Mouse (Mus musculus): ENCODE data around the gene Plekhn1. TPM values are rescaled to one million over a fixed set of nuclear protein-coding genes. Genes with fewer than 3 reads are reported as not detected.

The Plekhn1 gene
- total RNA-seq, 1 experiment from 2014 or later = 15.7 TPM

DNA sequence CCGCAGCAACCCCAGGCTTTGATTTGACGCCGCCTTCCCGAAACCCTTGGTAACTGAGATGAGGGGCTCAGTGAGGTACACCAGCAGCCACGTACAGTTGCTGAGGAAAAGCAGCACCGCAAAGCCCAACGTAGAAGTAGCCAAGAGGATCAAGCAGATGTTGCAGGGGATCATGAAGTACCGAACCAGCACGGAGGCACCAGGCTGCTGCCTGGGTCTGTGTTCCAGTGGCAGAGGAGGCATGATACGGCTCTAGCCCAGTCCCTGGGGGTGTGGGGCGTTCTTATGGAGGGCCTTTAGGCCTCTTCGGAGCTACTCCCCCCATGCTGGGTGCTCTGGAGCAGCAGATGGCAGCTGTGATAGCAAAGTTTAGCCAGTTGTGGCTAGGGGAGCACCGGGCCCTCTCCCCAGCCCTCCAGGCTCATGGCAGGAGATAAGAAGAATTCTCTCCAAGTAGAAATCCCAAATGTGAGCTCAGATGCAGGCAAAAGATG is 49.2 kb downstream of the Plekhn1 start:
- no peak for DNase-seq

DNA sequence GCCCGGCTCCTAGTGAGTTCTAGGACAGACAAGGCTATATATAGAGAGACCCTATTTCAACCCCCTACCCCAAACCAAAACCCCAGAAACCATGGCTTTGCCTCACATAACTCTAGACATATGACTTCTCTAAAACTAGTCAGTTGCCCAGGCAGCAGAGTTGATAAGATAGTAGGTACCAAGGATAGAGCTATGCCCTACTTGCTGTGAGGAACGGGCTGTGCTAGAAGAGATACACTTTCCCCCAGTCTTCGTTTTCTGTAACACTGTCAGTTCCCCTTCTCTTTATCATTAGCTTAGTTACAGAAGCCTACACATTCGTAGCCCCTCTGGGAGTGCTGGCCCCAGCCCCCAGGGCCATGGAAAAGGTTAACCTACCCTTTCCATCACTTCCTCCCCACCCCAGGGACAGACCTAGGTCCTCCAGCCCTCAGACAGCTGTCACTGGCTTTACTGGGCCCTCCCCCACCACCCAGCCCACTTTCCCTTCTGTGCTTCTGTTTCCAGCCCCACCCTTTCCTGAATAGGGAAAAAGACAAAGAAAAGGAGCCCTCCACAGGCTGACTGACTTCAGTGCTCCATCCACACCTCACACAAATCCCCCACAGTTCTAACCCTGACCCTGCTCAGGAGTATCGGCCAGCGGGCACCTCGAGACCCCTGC is 50.2 kb downstream of the Plekhn1 start:
- DNase-seq = no peak

GRCm38 (mm10) chr4:156183747-156184146 is 50.9 kb downstream of the Plekhn1 start:
- no peak for DNase-seq

DNA sequence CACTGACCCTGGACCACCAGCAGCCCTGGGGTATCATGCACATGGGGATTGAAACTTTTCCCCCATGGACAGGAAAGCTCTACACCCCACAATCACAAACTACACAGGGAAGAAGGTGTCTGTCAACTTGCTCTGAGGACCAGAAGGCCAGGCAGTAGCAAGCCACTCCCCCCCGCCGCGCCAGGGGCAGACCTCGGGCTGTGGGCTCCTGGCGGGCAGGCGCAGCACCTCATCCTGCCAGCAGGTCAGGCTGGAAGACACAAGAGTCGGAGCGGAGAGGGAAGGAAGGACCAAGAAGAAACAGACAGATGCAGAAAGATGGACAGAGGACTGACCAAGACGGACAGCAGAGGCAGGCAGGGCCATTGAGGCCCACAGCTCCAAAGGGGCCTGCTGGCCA is 57.0 kb downstream of the Plekhn1 start:
- DNase-seq = no peak

DNA sequence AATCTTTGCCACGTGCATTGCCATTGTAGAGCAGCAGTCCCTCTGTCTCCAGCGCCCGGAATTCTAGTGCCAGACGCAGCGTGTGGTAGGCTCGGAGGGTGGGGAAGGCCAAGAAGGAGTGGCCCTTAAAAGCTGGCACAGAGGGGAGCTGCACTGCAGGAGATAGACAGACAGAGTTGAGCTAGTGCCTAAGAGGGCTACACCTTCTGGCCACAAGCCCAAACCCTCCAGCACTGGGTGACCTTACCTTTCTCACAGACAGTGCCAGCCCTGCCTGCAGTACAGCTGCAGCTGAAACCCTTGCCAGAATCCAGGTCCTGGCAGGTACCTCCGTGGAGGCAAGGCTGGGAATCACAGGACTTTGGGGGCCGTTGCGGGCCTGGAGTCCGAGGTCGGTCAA is 62.8 kb downstream of the Plekhn1 start:
- no peak for DNase-seq

Small RNA genes lying within 50 kb of the gene (microRNA-seq; reads per million reads assigned to microRNA genes)
- gene Mir7658 = 1.3 to 2.7 reads per million in 2 experiments

Other genes starting within 250 kb of the Plekhn1 start
- gene B3galt6, start 242.2 kb downstream of the Plekhn1 start, total RNA-seq (2021) = 5.8 and 6.5 TPM in 2 replicates
- 209 and 225 TPM in 2 replicates for gene Sdf4, start 242.0 kb downstream of the Plekhn1 start, total RNA-seq (2021)
- 0.56 and 3.4 TPM in 2 replicates for gene Tnfrsf4, start 221.0 kb downstream of the Plekhn1 start, total RNA-seq (2021)
- gene Tnfrsf18, start 208.7 kb downstream of the Plekhn1 start, total RNA-seq (2021) = 2.4 TPM in 1 of 2 replicates, not detected in the other
- 0.70 TPM in 1 of 2 replicates, not detected in the other for gene Ttll10, start 175.4 kb downstream of the Plekhn1 start, total RNA-seq (2021)
- gene 9430015G10Rik, start 124.9 kb downstream of the Plekhn1 start, total RNA-seq (2021) = 10.4 and 12.7 TPM in 2 replicates
- gene Rnf223, start 104.3 kb downstream of the Plekhn1 start, total RNA-seq (2021) = not detected in 2 replicates
- 59.4 and 60.9 TPM in 2 replicates for gene Agrn, start 37.4 kb downstream of the Plekhn1 start, total RNA-seq (2021)
- gene Isg15, start 34.0 kb downstream of the Plekhn1 start, total RNA-seq (2021) = 3.3 and 4.6 TPM in 2 replicates
- gene AW011738, start 31.6 kb downstream of the Plekhn1 start, total RNA-seq (2021) = 3.9 and 4.7 TPM in 2 replicates
- gene Perm1, start 19.0 kb downstream of the Plekhn1 start, total RNA-seq (2021) = 14.2 and 16.2 TPM in 2 replicates
- 42.5 and 48.9 TPM in 2 replicates for gene Noc2l, start 1.2 kb upstream of the Plekhn1 start, total RNA-seq (2021)
- gene Samd11, start 20.8 kb upstream of the Plekhn1 start, total RNA-seq (2021) = 2.5 and 3.6 TPM in 2 replicates
- gene Vmn2r-ps159, start 96.2 kb upstream of the Plekhn1 start, total RNA-seq (2021) = not detected in 2 replicates

Measured in adrenal gland, postnatal 14 days (tissue).